Mouse (Mus musculus) limb, embryonic 10.5 days (tissue): ENCODE data around the gene Timm50. TPM values are rescaled to one million over a fixed set of nuclear protein-coding genes. Genes with fewer than 3 reads are reported as not detected.

Experiments used
- DNase-seq: peaks from one replicate; pipeline ENCODE4 v3.0.0-alpha.2; 2017; ENCODE audit warnings: low spot score
- H3K27ac ChIP-seq: fragments of 300-500 bp; sonication (generic); 2 replicates; pipeline ENCODE4 v1.5.1; 2016; ENCODE audit warnings: mild to moderate bottlenecking
- H3K27me3 ChIP-seq: fragments of 300-500 bp; sonication (generic); 2 replicates; pipeline ENCODE4 v1.6.1; 2016; ENCODE audit warnings: low read depth, mild to moderate bottlenecking; ENCODE audit not compliant: poor library complexity, severe bottlenecking
- H3K36me3 ChIP-seq: fragments of 300-500 bp; sonication (generic); 2 replicates; pipeline ENCODE4 v1.6.1; 2016; ENCODE audit warnings: mild to moderate bottlenecking, moderate library complexity
- H3K4me1 ChIP-seq: fragments of 300-500 bp; sonication (generic); 2 replicates; pipeline ENCODE4 v1.6.1; 2016
- H3K4me3 ChIP-seq: fragments of 300-500 bp; sonication (generic); 2 replicates; pipeline ENCODE4 v1.5.1; 2016; ENCODE audit warnings: mild to moderate bottlenecking, moderate library complexity
- H3K9me3 ChIP-seq: fragments of 300-500 bp; sonication (generic); replicated peaks from 2 replicates; pipeline ENCODE4 v1.6.1; 2016; ENCODE audit warnings: mild to moderate bottlenecking
- WGBS: fragments of 180-500 bp; shearing (Covaris S2); methylation state at CpG from one replicate; pipeline ENCODE4 v1.1.7; 2016; 5-methylcytosine and 5-hydroxymethylcytosine counted together
- polyA plus RNA-seq: library from polyadenylated mRNA; unstranded; fragments of >200 nt; fragmentation: Nextera tagmentation; extraction: Ambion mirVana; gene quantifications from 2 replicates; pipeline ENCODE4 v1.2.1, GENCODE M21; 2016

The Timm50 gene
- 223 and 243 TPM in 2 replicates for polyA plus RNA-seq

- H3K36me3 ChIP-seq: peaks cover 68% of the 10 kb centered on the region
- peaks cover 20% of the 10 kb centered on the region for H3K4me1 ChIP-seq
- WGBS: under 1% methylated on average over 45 of the region's 45 CpGs
- H3K27me3 ChIP-seq: no peaks in the 10 kb centered on the region
- peak; percentile 96 for DNase-seq
- H3K9me3 ChIP-seq: no peaks in the 10 kb centered on the region
- peak within 1 kb of the TSS; percentile 93 for H3K27ac ChIP-seq
- peak within 1 kb of the TSS; percentile 84 for H3K4me3 ChIP-seq
Observed at GRCm38 (mm10) chr7:28311926-28312543, at the start of gene Timm50. TSS of gene Timm50 (minus strand) at chr7:28312072.

GRCm38 (mm10) chr7:28360291-28360690, 48.4 kb upstream of the Timm50 start:
- H3K9me3 ChIP-seq: no peaks in the 10 kb centered on the region
- no peaks in the 10 kb centered on the region for H3K27me3 ChIP-seq
- 94% methylated on average over 6 of the region's 6 CpGs for WGBS
- H3K4me3 ChIP-seq: no peak overlapping the region
- peaks cover 24% of the 10 kb centered on the region for H3K4me1 ChIP-seq
- no peak for DNase-seq
- H3K27ac ChIP-seq: no peak overlapping the region
- peaks cover 78% of the 10 kb centered on the region for H3K36me3 ChIP-seq

GRCm38 (mm10) chr7:28359854-28360253, 48.0 kb upstream of the Timm50 start:
- DNase-seq: no peak
- Histone ChIP-seq H3K36me3 (peaks cover 78% of the 10 kb centered on the region), H3K27ac (no peak overlapping the region), H3K9me3 (no peaks in the 10 kb centered on the region), H3K4me3 (no peak overlapping the region), H3K27me3 (no peaks in the 10 kb centered on the region), H3K4me1 (peaks cover 24% of the 10 kb centered on the region)
- 91% methylated on average over 10 of the region's 10 CpGs for WGBS

- no peak for DNase-seq
- Histone ChIP-seq H3K4me3 (no peak overlapping the region), H3K9me3 (no peaks in the 10 kb centered on the region), H3K27ac (peak overlapping the region; percentile 70; the same call in 1 of the 2 replicates), H3K36me3 (peaks cover 77% of the 10 kb centered on the region), H3K4me1 (peaks cover 24% of the 10 kb centered on the region), H3K27me3 (no peaks in the 10 kb centered on the region)
- WGBS: 73% methylated on average over 7 of the region's 7 CpGs
Observed at GRCm38 (mm10) chr7:28358431-28358830, 46.6 kb upstream of the Timm50 start.

- peaks cover 77% of the 10 kb centered on the region for H3K36me3 ChIP-seq
- no peak overlapping the region for H3K4me3 ChIP-seq
- no peak for DNase-seq
- no peaks in the 10 kb centered on the region for H3K9me3 ChIP-seq
- no peaks in the 10 kb centered on the region for H3K27me3 ChIP-seq
- peak overlapping the region; percentile 70 for H3K27ac ChIP-seq
- H3K4me1 ChIP-seq: peaks cover 24% of the 10 kb centered on the region
- WGBS: 19% methylated on average over 5 of the region's 5 CpGs
Observed at GRCm38 (mm10) chr7:28357984-28358383, 46.1 kb upstream of the Timm50 start.

- WGBS: 2% methylated on average over 5 of the region's 5 CpGs
- Histone ChIP-seq H3K4me3 (no peak overlapping the region), H3K36me3 (peaks cover 77% of the 10 kb centered on the region), H3K9me3 (no peaks in the 10 kb centered on the region), H3K27ac (peak overlapping the region; percentile 70), H3K27me3 (no peaks in the 10 kb centered on the region), H3K4me1 (peaks cover 26% of the 10 kb centered on the region)
- peak; percentile 72 for DNase-seq
Observed at GRCm38 (mm10) chr7:28356981-28357380, 45.1 kb upstream of the Timm50 start.

GRCm38 (mm10) chr7:28355221-28355620, 43.3 kb upstream of the Timm50 start:
- Histone ChIP-seq H3K9me3 (no peaks in the 10 kb centered on the region), H3K4me3 (no peak overlapping the region), H3K36me3 (peaks cover 66% of the 10 kb centered on the region), H3K4me1 (peaks cover 32% of the 10 kb centered on the region), H3K27ac (no peak overlapping the region), H3K27me3 (no peaks in the 10 kb centered on the region)
- DNase-seq: no peak
- 88% methylated on average over 3 of the region's 3 CpGs for WGBS

- no peak for DNase-seq
- 92% methylated on average over 3 of the region's 3 CpGs for WGBS
- H3K4me1 ChIP-seq: peaks cover 38% of the 10 kb centered on the region
- no peaks in the 10 kb centered on the region for H3K9me3 ChIP-seq
- peaks cover 60% of the 10 kb centered on the region for H3K36me3 ChIP-seq
- H3K27ac ChIP-seq: no peak overlapping the region
- H3K4me3 ChIP-seq: no peak overlapping the region
- no peaks in the 10 kb centered on the region for H3K27me3 ChIP-seq
Observed at GRCm38 (mm10) chr7:28354596-28354995, 42.7 kb upstream of the Timm50 start.

GRCm38 (mm10) chr7:28354113-28354581, 42.3 kb upstream of the Timm50 start:
- WGBS: 88% methylated on average over 3 of the region's 3 CpGs
- no peaks in the 10 kb centered on the region for H3K9me3 ChIP-seq

GRCm38 (mm10) chr7:28353267-28353666, 41.4 kb upstream of the Timm50 start:
- Histone ChIP-seq H3K27me3 (no peaks in the 10 kb centered on the region), H3K27ac (no peak overlapping the region), H3K9me3 (no peaks in the 10 kb centered on the region), H3K36me3 (peaks cover 47% of the 10 kb centered on the region), H3K4me3 (no peak overlapping the region), H3K4me1 (peaks cover 43% of the 10 kb centered on the region)
- WGBS: 100% methylated on average over 2 of the region's 2 CpGs
- no peak for DNase-seq

More at GRCm38 (mm10) chr7:28354113-28354581, 42.3 kb upstream of the Timm50 start:
- DNase-seq: no peak
- H3K4me3 ChIP-seq: no peak overlapping the region
- H3K36me3 ChIP-seq: peaks cover 55% of the 10 kb centered on the region
- peaks cover 42% of the 10 kb centered on the region for H3K4me1 ChIP-seq
- H3K27ac ChIP-seq: no peak overlapping the region
- H3K27me3 ChIP-seq: no peaks in the 10 kb centered on the region

- H3K36me3 ChIP-seq: peaks cover 47% of the 10 kb centered on the region
- peak overlapping the region; percentile 93 for H3K4me3 ChIP-seq
- 41% methylated on average over 4 of the region's 4 CpGs for WGBS
- DNase-seq: no peak
- H3K27ac ChIP-seq: peak overlapping the region; percentile 96
- H3K27me3 ChIP-seq: no peaks in the 10 kb centered on the region
- H3K9me3 ChIP-seq: no peaks in the 10 kb centered on the region
- H3K4me1 ChIP-seq: peaks cover 27% of the 10 kb centered on the region
Observed at GRCm38 (mm10) chr7:28351676-28352191, 39.9 kb upstream of the Timm50 start.

- Histone ChIP-seq H3K4me3 (peak within 1 kb of the TSS; percentile 93), H3K9me3 (no peaks in the 10 kb centered on the region), H3K27ac (peak within 1 kb of the TSS; percentile 96), H3K4me1 (peaks cover 23% of the 10 kb centered on the region), H3K36me3 (peaks cover 39% of the 10 kb centered on the region), H3K27me3 (no peaks in the 10 kb centered on the region)
- WGBS: under 1% methylated on average over 50 of the region's 50 CpGs
- DNase-seq: peak; percentile 99
Observed at GRCm38 (mm10) chr7:28350155-28350883, 38.4 kb upstream of the Timm50 start, which contains the start of gene Rps16. TSS of gene Rps16 (plus strand) at chr7:28350652.

- Histone ChIP-seq H3K27me3 (no peaks in the 10 kb centered on the region), H3K27ac (no peak overlapping the region), H3K4me1 (peaks cover 23% of the 10 kb centered on the region), H3K9me3 (no peaks in the 10 kb centered on the region), H3K36me3 (peaks cover 23% of the 10 kb centered on the region), H3K4me3 (no peak overlapping the region)
- DNase-seq: no peak
- WGBS: 87% methylated on average over 7 of the region's 7 CpGs
Observed at GRCm38 (mm10) chr7:28348601-28349000, 36.7 kb upstream of the Timm50 start.
